Mouse (Mus musculus) Muller cell, postnatal 12 days (primary cell): ENCODE measurements around the gene Med27.

Source experiments
- DNase-seq: peaks from one replicate; pipeline ENCODE4 v3.0.0-alpha.2; 2015; ENCODE audit errors: inconsistent ontology term

Med27 gene

GRCm38 (mm10) chr2:29468517-29468936, 121.9 kb downstream of the Med27 start:
- peak; percentile 24 for DNase-seq

GRCm38 (mm10) chr2:29472952-29473437, 126.4 kb downstream of the Med27 start:
- no peak for DNase-seq

GRCm38 (mm10) chr2:29473907-29474306, 127.3 kb downstream of the Med27 start:
- no peak for DNase-seq

GRCm38 (mm10) chr2:29476702-29477101, 130.1 kb downstream of the Med27 start:
- no peak for DNase-seq

DNA sequence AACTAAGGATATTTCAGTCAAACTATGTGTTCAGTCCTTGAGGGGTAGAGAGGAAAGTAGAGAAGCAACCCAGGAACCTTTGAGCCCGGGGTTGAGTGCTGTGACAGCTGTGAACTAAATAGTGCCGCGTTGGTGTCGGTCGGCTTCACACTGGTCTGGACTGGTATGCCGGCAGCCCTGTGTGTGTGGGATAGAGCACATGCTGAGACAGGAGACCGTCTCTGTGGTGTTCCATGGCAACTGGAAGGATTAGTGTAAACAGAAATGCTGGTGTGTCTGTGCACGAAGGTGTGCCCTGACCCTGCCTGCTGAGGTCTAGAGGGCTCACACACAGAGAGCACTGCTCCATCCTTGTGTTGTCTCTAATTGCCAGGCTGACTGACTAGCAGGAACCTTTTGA, 135.2 kb downstream of the Med27 start:
- DNase-seq: no peak

DNA sequence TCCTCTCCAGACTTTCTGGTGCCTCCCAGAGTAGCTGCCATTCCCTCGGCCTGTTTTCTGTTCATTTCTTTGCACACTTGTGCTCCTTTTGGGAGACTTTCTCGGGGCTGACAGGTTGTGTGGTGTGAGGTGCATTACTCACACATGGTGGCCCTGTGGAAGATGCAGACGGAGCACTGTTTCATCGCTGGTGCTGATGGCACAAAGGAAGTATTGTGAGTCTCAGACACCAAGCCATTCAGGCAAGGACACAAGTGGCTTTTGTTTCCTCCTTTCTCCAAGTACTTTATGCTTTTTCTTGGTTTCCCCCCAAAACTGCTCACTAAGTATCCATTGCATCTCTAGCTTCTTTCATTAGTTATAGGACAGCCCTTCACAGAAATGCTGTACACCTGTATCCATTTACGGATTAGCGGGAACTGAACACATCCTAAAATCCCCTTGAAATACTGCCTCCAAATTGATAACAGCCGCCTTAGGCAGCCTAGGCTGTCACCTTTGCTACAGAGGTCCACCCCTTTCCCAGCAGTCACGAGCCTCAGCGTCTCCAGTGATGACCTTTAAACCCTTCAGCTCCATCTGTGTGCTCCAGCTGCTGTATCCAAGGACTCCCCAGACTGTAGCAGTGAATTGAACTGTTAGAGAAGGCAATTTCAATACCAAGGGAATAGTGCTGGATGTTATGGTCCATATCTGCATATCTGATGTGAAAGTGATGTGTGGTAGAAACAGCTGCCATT, 136.5 kb downstream of the Med27 start:
- DNase-seq: no peak

- no peak for DNase-seq
Measured at GRCm38 (mm10) chr2:29485519-29485918, 138.9 kb downstream of the Med27 start.

- DNase-seq: no peak
Measured at GRCm38 (mm10) chr2:29486491-29486890, 139.9 kb downstream of the Med27 start.

DNA sequence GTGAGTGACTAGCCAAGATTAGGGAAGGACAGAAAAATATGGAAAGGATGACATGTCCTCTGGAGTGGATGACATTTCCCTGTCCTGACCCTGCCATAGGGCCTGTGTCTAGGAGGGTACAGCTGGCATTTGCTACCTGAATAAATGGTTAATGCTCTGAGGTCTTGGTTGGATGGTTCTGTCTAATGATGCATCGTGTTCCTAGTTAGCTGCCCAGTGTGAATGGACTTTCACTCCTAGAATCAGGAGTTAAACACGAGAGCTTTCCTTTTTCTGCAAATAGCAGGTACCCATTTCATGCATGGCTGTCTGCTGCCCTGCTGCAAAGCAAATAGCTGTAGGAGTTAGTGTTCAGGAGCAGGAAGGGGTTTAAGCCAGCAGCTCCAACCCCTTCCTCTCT, 141.0 kb downstream of the Med27 start:
- DNase-seq: no peak

GRCm38 (mm10) chr2:29488379-29489236, 142.0 kb downstream of the Med27 start:
- no peak for DNase-seq

DNA sequence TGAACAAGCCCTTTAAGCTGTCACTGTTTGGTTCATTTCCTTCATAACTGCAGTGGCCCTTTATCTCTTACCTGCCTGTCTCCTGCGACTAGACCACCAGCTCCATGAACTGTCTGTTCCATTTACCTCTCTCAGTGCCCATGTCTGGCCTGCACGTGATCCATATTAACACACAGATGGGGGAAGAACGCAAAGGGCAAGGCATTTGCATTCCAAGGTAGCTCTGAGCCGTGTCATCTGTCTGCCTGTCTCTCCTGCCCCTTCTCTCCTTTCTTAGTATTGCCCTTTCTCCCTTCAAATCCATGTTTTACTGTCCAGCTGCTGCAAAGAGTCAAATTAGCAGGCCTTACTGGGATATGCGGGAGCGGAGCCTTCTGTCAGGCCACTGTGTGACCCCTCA, 145.0 kb downstream of the Med27 start:
- DNase-seq: no peak

GRCm38 (mm10) chr2:29493396-29494031, 146.9 kb downstream of the Med27 start:
- DNase-seq: no peak

- no peak for DNase-seq
Measured at GRCm38 (mm10) chr2:29495271-29495670, 148.7 kb downstream of the Med27 start.

DNA sequence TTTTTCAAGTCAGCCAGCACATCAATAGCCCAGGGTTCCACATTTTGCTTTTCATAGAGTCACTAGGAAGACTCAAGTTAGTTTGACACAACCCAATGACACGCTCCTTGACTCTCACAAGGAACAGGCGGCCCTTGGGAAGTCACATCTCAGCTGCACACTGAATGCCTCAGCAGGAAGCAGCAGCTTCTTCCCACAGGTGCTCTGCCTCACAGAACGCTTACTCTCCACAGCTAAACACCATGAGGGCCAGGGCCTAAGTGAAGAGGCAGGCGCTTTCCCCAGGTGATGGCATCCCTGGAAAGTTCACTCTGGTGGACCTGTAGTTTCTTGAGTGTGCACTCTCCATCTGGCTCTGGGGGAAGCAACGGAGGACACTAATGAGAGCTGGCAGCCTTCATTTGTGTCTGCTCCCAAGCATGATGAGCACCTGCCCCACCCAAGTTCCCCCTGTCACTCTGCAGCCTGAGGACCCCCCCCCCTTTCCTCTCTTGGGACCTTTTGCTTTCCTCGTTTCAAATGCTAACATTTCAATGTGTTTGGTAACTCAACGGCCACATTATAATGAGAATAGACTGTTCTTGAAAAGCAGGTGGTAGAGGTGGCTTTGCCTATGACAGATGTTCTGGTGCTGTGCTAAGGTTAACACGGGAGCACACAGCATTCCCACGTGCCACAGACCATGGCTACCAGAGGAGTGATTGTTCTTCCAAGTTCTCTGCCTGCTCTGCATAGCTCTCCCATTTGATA, 154.2 kb downstream of the Med27 start:
- no peak for DNase-seq

DNA sequence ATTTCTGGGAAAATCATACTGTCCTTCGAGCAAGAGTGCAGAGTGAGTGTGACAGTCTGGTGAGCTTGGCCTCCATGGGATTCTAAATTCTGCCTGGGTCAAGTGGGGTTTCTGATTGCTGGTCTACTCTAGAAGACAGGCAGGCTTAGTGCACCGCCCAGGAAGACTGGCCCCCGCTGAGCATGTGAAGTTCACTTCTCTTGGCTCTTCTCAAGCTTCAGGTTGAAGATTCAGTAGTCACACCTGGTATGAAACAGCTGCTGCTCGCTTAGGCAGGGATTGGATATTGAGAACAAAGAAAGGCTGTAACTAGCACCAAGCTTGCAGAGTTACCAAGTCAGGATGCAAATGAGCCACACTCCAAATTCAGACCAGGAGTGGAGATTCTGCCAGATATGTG, 154.8 kb downstream of the Med27 start:
- DNase-seq: no peak

DNA sequence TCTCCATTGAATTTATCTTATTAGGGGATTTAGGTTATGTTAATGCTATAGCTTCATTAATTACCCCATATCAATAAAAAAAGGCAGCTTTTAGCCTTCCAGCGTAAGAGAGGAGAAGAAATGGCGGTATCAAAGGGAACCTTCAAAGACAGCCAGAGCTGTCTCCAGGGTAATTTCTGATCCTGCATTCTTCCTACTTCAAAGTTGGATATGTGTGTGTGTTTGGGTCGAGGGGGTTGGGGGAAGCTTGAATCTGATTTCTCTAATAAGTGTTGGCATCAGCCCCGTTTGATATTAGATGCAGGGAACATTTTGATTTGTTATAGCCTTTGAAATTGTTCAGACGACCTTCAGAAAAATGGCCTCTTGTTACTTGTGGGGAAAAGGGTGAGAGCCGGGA, 158.2 kb downstream of the Med27 start:
- no peak for DNase-seq

DNA sequence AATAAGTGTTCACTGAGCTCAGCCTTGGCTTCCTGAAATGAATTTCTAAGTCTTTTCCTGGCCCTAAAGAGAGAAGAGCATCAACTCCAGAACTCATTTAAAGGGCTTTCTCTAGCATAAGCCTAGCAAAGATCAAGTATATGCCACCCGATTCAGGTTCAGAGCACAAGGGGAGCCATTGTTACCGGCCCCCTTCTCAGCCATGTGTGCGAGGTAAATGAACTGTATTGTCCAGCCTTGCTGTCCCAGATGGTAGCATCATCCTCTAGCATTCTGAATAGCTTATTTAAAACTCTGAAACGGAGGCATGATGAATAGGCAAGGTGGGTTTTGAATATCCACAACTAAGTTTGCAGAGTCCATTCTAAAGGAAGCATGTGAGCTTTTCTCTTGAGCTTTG, 159.8 kb downstream of the Med27 start:
- DNase-seq: no peak

DNA sequence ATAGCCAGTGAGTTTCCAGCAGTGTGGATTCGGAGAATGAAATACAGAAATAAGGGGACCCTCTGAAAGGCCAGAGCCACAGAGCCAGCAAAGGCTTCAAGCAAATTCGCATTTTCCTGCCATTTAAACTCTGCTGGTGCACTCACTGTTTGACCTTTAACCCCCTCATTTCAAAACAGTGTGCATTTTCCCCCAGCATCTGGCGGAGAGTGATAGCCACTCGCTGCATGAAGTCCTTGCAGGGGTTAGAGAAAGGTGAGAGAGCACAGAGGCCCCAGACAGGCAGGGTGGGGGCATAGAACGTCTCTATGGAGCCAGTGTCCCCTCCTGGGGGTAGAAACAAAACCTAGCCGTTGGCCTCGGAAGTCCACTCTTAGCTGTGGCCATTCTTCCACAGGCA, 166.5 kb downstream of the Med27 start:
- DNase-seq: no peak

- DNase-seq: no peak
Measured at GRCm38 (mm10) chr2:29514836-29515235, 168.2 kb downstream of the Med27 start.

- peak; percentile 39 for DNase-seq
Measured at GRCm38 (mm10) chr2:29515831-29516447, 169.3 kb downstream of the Med27 start.

DNA sequence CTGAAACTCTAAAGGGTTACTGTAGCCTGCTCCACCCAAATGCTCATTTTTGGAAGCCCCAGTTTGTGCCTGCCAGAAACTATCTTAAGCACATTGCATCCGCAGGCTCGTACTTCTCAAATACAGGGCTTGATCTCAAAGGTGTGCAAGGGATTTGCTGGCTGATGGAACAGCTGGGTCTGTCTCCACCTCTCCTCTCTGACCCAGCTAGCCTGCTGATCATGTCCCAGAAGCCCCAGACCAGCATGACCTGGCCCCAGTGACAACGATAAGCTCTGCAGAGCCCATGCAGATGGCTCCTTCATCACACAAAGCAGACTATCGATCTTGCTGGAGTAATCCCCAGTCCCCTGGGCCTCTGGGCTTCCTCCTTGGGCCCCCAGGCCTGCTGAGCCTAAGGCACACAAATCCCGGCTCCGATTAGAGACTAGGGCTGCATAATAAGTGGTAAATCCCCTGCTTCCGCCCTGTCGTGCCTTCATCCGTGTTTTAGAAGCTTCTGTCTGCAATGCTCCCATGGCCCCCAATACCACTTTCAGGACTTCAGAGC, 170.1 kb downstream of the Med27 start:
- DNase-seq: no peak
